Mouse (Mus musculus) forebrain, embryonic 16.5 days (tissue): ENCODE results near the gene Sf3a2. TPM values are rescaled to one million over a fixed set of nuclear protein-coding genes. Genes with fewer than 3 reads are reported as not detected.

ENCODE experiments used
- ATAC-seq: fragments of 200-750 bp; cut with Nextera tagmentation; 2 replicates; pipeline ENCODE4 v1.8.0; 2017; ENCODE audit warnings: mild to moderate bottlenecking, moderate library complexity
- H3K27ac ChIP-seq: fragments of 300-500 bp; sonication (generic); 2 replicates; pipeline ENCODE4 v1.5.1; 2014; ENCODE audit warnings: low read length, control low read depth
- H3K27me3 ChIP-seq: fragments of 300-500 bp; sonication (generic); replicated peaks from 2 replicates; pipeline ENCODE4 v1.6.1; 2014; ENCODE audit warnings: low read length; ENCODE audit not compliant: control insufficient read depth, insufficient read depth
- H3K36me3 ChIP-seq: fragments of 300-500 bp; sonication (generic); 2 replicates; pipeline ENCODE4 v1.6.1; 2014; ENCODE audit not compliant: control insufficient read depth, insufficient read depth
- H3K4me1 ChIP-seq: fragments of 300-500 bp; sonication (generic); replicated peaks from 2 replicates; pipeline ENCODE4 v1.6.1; 2014; ENCODE audit warnings: low read length; ENCODE audit not compliant: control insufficient read depth, insufficient read depth
- H3K4me2 ChIP-seq: fragments of 300-500 bp; sonication (generic); 2 replicates; pipeline ENCODE4 v1.6.1; 2014; ENCODE audit warnings: mild to moderate bottlenecking, low read length, control low read depth
- H3K4me3 ChIP-seq: fragments of 300-500 bp; sonication (generic); replicated peaks from 2 replicates; pipeline ENCODE4 v1.5.1; 2014; ENCODE audit warnings: mild to moderate bottlenecking, low read length, control low read depth
- H3K9ac ChIP-seq: fragments of 300-500 bp; sonication (generic); replicated peaks from 2 replicates; pipeline ENCODE4 v1.6.1; 2014; ENCODE audit warnings: low read depth, low read length, control low read depth
- H3K9me3 ChIP-seq: fragments of 300-500 bp; sonication (generic); 2 replicates; pipeline ENCODE4 v1.6.1; 2016; ENCODE audit warnings: low read length; ENCODE audit not compliant: control insufficient read depth
- WGBS: fragments of 180-500 bp; shearing (Covaris S2); extraction: QIAGEN DNeasy Blood & Tissue Kit; methylation state at CpG from one replicate; pipeline ENCODE4 v1.1.7; 2014; 5-methylcytosine and 5-hydroxymethylcytosine counted together
- polyA plus RNA-seq: library from polyadenylated mRNA; unstranded; fragments of >200 nt; fragmentation: Nextera tagmentation; extraction: Ambion mirVana; gene quantifications from 2 replicates; pipeline ENCODE4 v1.2.1, GENCODE M21; 2015

The Sf3a2 gene
- polyA plus RNA-seq: 62.6 and 65.1 TPM in 2 replicates

DNA sequence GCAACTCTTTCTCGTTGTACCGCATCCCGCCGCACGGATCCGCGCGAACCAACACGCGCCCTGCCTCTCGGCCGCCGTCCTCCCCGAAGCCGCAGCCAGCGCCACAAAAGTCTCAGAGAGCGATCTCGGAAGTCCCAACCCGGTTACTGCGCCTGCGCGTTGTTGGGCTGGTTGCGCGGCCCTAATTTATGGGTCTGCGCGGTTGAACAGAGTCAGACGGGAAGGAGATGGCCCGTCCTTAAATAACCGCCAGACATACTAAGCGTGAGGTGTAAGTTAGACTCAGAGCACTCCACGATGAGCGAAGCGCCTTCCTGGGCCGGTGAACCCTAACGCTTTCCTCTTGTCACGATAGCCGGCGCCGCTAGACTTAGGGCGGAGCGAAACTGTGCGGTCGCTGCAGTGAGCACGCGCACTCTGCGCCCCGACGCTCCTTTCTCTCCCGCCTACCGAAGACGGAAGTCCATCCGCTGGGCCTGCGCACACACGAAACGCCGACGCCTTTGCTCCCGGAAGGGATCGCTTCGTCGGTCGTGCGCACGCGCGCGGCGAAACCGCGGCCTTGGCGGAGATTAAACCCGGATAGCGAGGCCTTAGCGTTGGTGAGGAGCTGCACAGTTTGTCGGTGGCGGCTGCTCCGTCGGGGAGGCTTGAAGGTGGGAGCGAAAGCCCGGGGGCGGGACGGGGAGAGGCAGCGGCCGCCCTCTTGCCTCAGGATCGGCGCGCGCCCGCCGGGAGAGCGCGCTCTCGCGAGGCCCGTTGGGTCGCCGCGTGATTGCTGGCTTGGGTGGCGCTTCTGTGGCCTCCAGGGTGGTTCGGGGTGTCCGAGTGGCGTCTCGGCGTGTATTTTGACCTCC, at the start of gene Sf3a2, which contains the start of gene Plekhj1:
Gene Sf3a2, plus strand, starts transcription at position 49 of the 857 bp plus-strand sequence.
Gene Plekhj1, minus strand, starts transcription at position 477 of the 857 bp plus-strand sequence.
- Histone ChIP-seq H3K4me2 (peak within 1 kb of the TSS; percentile 86), H3K9ac (peak within 1 kb of the TSS; percentile 96), H3K27me3 (no peaks in the 10 kb centered on the region), H3K4me3 (peak within 1 kb of the TSS; percentile 92), H3K27ac (peak within 1 kb of the TSS; percentile 97), H3K36me3 (peaks cover 21% of the 10 kb centered on the region; the same call in 1 of the 2 replicates), H3K9me3 (no peaks in the 10 kb centered on the region), H3K4me1 (peaks cover 24% of the 10 kb centered on the region)
- peak; percentile 94 for ATAC-seq
- WGBS: under 1% methylated on average over 100 of the region's 104 CpGs

DNA sequence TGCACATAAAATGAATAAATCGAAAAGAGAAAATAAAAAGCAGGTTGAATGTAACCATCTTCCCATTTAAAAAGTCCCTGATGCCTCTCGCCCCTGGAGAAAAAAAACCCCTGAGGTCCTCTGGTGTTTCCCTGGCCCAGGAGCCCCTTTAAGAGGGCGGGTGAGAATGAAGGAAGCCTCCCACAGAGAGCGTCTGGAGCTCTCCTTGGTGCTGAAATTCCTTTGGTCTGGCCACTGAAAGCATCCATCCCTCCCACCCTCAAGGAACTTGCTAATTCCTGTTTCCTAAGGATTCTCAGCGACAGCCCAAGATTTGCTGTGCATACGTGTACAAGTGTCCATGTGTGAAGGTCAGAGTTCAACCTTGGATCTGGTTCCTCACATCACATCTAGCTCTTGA, 49.4 kb upstream of the Sf3a2 start:
- ATAC-seq: no peak
- H3K27ac ChIP-seq: no peak overlapping the region
- H3K4me3 ChIP-seq: no peak overlapping the region
- 8% methylated on average over 6 of the region's 6 CpGs for WGBS
- H3K27me3 ChIP-seq: no peaks in the 10 kb centered on the region
- H3K4me2 ChIP-seq: no peak overlapping the region
- no peaks in the 10 kb centered on the region for H3K9me3 ChIP-seq
- no peak overlapping the region for H3K9ac ChIP-seq
- H3K36me3 ChIP-seq: no peaks in the 10 kb centered on the region
- H3K4me1 ChIP-seq: peaks cover 9% of the 10 kb centered on the region; the same call in 1 of the 2 replicates

DNA sequence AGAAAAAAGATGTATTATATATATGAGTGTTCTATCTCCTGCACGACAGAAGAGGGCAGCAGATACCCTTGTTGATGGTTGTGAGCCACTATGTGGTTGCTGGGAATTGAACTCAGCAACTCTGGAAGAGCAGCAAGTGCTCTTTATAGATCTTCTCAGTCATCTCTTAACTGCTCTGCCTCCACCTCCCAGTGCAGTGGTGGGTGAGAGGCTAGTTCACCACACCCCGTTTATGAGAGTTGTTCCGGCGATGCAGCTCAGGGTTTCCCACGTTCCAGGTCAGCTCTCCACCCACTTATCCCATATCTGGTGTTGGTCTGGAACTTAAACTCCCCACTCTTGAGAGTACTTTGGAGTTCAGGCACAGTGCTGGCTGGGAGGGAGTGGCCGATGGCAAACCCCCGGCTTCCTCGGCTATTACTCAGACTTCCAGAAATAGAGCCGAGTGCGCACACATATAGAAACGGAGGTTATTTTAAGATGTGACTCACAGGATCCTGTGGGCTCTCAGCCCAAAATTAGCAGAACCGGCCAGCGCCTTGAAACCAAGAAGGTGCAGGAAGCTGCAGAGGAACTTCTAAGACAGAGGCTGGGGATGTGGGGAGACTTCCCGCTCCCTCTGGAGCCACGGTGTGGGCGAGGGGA, 46.7 kb upstream of the Sf3a2 start:
- Histone ChIP-seq H3K4me2 (peak overlapping the region; percentile 36), H3K4me1 (peaks cover 19% of the 10 kb centered on the region), H3K36me3 (no peaks in the 10 kb centered on the region), H3K27me3 (no peaks in the 10 kb centered on the region), H3K27ac (no peak overlapping the region), H3K4me3 (peak overlapping the region; percentile 9; the same call in 1 of the 2 replicates), H3K9ac (peak overlapping the region; percentile 32; the same call in 1 of the 2 replicates), H3K9me3 (no peaks in the 10 kb centered on the region)
- ATAC-seq: no peak
- WGBS: 14% methylated on average over 16 of the region's 16 CpGs

DNA sequence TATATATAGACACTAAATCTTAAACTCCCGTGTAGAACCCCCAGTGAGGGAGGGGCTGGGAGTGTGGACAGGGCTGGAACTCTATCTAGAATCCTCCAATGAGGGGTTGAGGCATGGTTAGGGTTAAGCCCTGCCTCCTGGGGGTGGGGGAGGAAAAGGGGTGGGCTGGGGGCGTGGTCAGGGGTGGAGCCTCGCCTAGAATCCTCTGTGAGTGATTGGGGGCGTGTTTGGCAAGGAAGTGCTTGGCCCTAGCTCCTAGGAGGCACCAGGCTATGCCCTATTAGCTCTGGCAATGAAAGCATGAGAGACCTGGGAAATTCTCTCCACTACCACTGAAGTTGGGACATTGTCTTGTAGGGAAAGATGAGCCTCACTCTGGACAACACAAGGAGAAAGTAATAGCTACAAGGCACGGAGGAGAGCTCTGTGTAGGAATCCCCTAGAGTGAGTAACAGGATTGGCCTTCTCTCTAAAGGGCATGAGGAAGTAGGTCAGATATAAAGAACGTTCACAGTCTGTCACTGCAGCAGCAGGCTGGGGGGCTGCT, 45.8 kb upstream of the Sf3a2 start:
- Histone ChIP-seq H3K36me3 (no peaks in the 10 kb centered on the region), H3K9ac (no peak overlapping the region), H3K4me3 (peak overlapping the region; percentile 9; the same call in 1 of the 2 replicates), H3K27me3 (no peaks in the 10 kb centered on the region), H3K4me2 (peak overlapping the region; percentile 36), H3K27ac (no peak overlapping the region), H3K4me1 (peaks cover 28% of the 10 kb centered on the region), H3K9me3 (no peaks in the 10 kb centered on the region)
- peak; percentile 27; the same call in 1 of the 2 replicates for ATAC-seq
- 7% methylated on average over 6 of the region's 6 CpGs for WGBS

DNA sequence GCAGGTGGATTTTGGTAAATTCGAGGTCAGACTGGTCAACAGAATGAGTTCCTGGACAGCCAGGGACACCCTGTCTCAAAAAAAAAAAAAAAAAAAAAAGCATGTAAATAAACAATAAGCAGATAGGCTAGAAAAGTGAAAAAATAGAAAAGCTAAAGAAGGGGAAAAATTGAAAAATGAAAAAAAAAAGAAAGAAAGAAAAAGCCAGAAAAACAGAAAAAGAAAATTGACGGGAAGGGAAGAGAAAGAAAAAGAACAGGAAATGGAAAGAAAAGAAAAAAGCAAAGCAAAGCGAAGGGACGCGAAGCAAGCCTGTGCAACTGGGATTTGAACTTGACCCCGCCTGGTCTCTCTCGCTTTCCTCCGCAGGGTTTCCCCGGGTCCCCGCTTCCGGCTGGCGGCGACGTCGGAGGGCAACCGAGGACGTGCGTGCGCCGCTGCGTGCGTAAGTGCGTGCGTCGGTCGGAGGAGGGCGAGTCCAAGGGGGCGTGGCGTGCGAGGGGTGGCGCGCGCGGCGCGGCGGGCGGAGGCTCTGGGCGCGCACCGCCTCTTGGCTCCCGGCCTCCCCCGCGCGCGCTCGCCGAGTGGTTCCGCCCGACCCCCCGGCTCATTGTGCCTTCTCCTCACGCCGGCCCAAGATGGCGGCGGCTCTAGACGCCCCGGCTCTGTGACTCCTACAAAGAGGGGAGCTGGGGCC, 43.3 kb upstream of the Sf3a2 start, which contains the start of gene Dot1l:
Gene Dot1l, plus strand, starts transcription at position 613 of the 697 bp plus-strand sequence.
- WGBS: under 1% methylated on average over 53 of the region's 57 CpGs
- Histone ChIP-seq H3K9ac (peak within 1 kb of the TSS; percentile 95), H3K4me3 (peak within 1 kb of the TSS; percentile 95), H3K36me3 (no peaks in the 10 kb centered on the region), H3K4me2 (peak within 1 kb of the TSS; percentile 97), H3K27me3 (no peaks in the 10 kb centered on the region), H3K27ac (peak within 1 kb of the TSS; percentile 84), H3K9me3 (no peaks in the 10 kb centered on the region), H3K4me1 (peaks cover 46% of the 10 kb centered on the region)
- ATAC-seq: peak; percentile 93

DNA sequence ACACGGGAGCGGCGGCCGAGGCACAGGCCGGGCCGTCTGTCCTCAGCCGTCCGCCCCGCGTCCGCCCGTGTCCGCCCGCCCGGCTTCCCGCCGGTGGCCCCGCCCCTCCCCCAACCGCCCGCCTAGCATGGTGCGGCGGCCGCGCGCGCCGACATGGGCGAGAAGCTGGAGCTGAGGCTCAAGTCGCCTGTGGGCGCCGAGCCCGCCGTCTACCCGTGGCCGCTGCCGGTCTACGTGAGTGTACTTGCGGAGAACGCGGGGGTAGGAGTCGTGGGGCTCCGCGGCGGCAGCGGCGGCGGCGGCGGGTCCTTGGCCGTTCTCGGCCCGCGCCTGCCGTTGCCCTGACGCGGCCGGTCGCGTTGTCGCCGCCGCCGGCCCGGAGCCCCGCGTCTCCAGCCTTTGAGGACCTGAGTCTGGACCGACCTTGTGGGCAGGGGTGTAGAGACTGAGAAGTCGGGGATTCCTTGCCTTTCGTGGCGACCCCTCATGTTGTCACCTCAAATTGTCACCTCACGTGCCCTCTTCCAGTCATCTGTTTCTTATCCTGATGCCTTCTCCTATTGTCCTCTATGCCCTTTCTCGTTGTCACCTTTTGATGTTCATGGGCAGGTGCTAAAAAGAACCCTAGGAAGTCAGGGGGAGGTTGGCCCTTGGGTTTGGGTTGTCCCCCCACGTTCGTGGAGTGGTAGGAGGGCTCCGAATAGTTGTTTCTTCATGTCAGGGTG, 42.5 kb upstream of the Sf3a2 start:
- H3K4me3 ChIP-seq: peak overlapping the region; percentile 95
- peak overlapping the region; percentile 84 for H3K27ac ChIP-seq
- under 1% methylated on average over 65 of the region's 75 CpGs for WGBS
- H3K36me3 ChIP-seq: no peaks in the 10 kb centered on the region
- H3K4me2 ChIP-seq: peak overlapping the region; percentile 97
- H3K4me1 ChIP-seq: peaks cover 46% of the 10 kb centered on the region
- H3K27me3 ChIP-seq: no peaks in the 10 kb centered on the region
- ATAC-seq: peak; percentile 41; the same call in 1 of the 2 replicates
- H3K9me3 ChIP-seq: no peaks in the 10 kb centered on the region
- H3K9ac ChIP-seq: peak overlapping the region; percentile 95

DNA sequence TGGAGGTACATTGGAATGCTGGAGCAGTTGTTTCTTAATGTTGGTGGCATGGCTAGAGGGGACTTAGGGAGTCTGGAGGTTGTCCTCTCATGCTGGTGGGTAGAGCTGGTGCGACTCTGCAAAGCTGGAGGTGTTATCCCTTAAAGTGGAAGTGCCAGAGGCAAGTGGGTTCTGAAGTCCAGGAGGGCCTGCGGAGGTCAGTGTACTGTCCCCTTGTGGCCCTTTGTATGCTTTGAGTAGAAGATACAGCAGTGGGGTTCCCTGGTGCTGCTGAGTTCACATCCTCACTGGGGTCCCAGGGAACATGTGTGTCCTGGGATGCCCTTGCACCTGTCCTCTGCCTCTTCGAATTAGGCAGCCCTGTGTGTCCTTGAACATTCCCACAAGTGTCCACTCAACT, 41.9 kb upstream of the Sf3a2 start:
- Histone ChIP-seq H3K4me3 (peak overlapping the region; percentile 95), H3K9ac (peak overlapping the region; percentile 95), H3K9me3 (no peaks in the 10 kb centered on the region), H3K27me3 (no peaks in the 10 kb centered on the region), H3K36me3 (no peaks in the 10 kb centered on the region), H3K27ac (no peak overlapping the region), H3K4me1 (peaks cover 51% of the 10 kb centered on the region), H3K4me2 (peak overlapping the region; percentile 97)
- ATAC-seq: no peak
- WGBS: 24% methylated on average over 3 of the region's 3 CpGs

DNA sequence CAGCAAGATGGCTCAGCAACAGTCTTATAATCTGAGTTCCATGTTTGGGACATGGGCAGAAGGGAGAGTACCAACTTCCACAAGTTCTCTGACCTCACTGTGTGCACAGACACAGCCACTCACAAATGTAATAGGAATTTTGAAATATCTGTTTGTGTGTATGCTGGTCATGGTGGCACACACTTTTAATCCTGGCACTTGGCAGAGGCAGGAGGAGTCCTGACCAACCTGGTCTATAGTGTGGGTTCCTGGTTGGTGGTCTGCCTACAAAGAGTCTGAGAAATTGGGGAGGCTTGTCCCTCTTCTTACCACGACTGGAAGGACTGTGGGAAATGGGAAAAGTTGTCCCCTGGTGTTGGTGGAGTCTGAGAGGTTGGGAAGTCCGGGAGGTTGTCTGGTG, 41.5 kb upstream of the Sf3a2 start:
- H3K4me3 ChIP-seq: peak overlapping the region; percentile 95
- no peak for ATAC-seq
- H3K4me2 ChIP-seq: peak overlapping the region; percentile 97
- no peaks in the 10 kb centered on the region for H3K36me3 ChIP-seq
- H3K4me1 ChIP-seq: peaks cover 51% of the 10 kb centered on the region
- H3K27ac ChIP-seq: no peak overlapping the region
- no peaks in the 10 kb centered on the region for H3K27me3 ChIP-seq
- 56% methylated on average over 2 of the region's 2 CpGs for WGBS
- peak overlapping the region; percentile 95 for H3K9ac ChIP-seq
- no peaks in the 10 kb centered on the region for H3K9me3 ChIP-seq
